Mouse (Mus musculus) spleen, adult 2 months (tissue): ENCODE measurements around the gene Cish. TPM values are rescaled to one million over a fixed set of nuclear protein-coding genes. Genes with fewer than 3 reads are reported as not detected.

ENCODE experiments used
- DNase-seq, 2 experiments: peaks; one replicate each; pipeline versions ENCODE4 v3.0.0 to v3.0.0-alpha.2; 2012 to 2021; ENCODE audit warnings: low spot score in 2 of 2, low read depth in 1 of 2
- H3K27ac ChIP-seq: fragments of 200-500 bp; 2 replicates; pipeline ENCODE4 v1.5.1; 2012; ENCODE audit warnings: low read length, inconsistent platforms; ENCODE audit not compliant: insufficient read depth
- H3K27me3 ChIP-seq: fragments of 200-500 bp; 2 replicates; pipeline ENCODE4 v1.6.1; 2012; ENCODE audit warnings: mild to moderate bottlenecking, moderate library complexity, low read length, inconsistent platforms; ENCODE audit not compliant: control insufficient read depth, insufficient read depth
- H3K36me3 ChIP-seq: fragments of 200-500 bp; 2 replicates; pipeline ENCODE4 v1.6.1; 2012; ENCODE audit warnings: mild to moderate bottlenecking, low read length, inconsistent platforms; ENCODE audit not compliant: control insufficient read depth, insufficient read depth
- H3K4me1 ChIP-seq: fragments of 200-500 bp; 2 replicates; pipeline ENCODE4 v1.6.1; 2011; ENCODE audit warnings: inconsistent platforms; ENCODE audit not compliant: control insufficient read depth, insufficient read depth, insufficient read length
- H3K4me3 ChIP-seq: fragments of 200-500 bp; 2 replicates; pipeline ENCODE4 v1.5.1; 2011; ENCODE audit warnings: mild to moderate bottlenecking, inconsistent platforms; ENCODE audit not compliant: insufficient read depth, insufficient read length; ENCODE audit errors: extremely low read depth
- CTCF ChIP-seq: fragments of 200-500 bp; IDR thresholded peaks from 2 replicates; pipeline ENCODE4 v1.5.1; 2011; ENCODE audit warnings: mild to moderate bottlenecking, inconsistent platforms; ENCODE audit not compliant: insufficient read depth, insufficient read length, insufficient replicate concordance; ENCODE audit errors: extremely low read depth
- POLR2A ChIP-seq: fragments of 200-500 bp; IDR thresholded peaks from 2 replicates; pipeline ENCODE4 v1.6.1; 2011; ENCODE audit warnings: low read depth, low read length, inconsistent platforms
- WGBS: fragments of 180-500 bp; shearing (Covaris S2); methylation state at CpG from one replicate; pipeline ENCODE4 v1.1.7; 2018; 5-methylcytosine and 5-hydroxymethylcytosine counted together
- polyA plus RNA-seq: library from polyadenylated mRNA; depleted of rRNA; stranded (reverse); fragments of >200 nt; gene quantifications from 2 replicates; pipeline ENCODE4 v1.2.3, GENCODE M21; 2012

Gene Cish
- polyA plus RNA-seq, 1 experiment, result 9.3 TPM

- 0 out of 2 replicates have a peak overlapping the region, but pooled peaks have one; percentile 13 for H3K27ac ChIP-seq
- H3K4me3 ChIP-seq, result peak overlapping the region; percentile 78
- DNase-seq, result no peak
- 0 out of 2 replicates have a peak, but pooled peaks cover 3% of the 10 kb centered on the region for H3K4me1 ChIP-seq
- no peaks in the 10 kb centered on the region for H3K36me3 ChIP-seq
- no peaks in the 10 kb centered on the region for H3K27me3 ChIP-seq
- 48% methylated on average over 4 of the region's 4 CpGs for WGBS
- TF ChIP-seq CTCF (no peak), POLR2A (no peak)
These were observed 1.8 kb downstream of the Cish start for GRCm38 (mm10) chr9:107297658-107298057.

- Histone ChIP-seq H3K27me3 (no peaks in the 10 kb centered on the region), H3K27ac (0 out of 2 replicates have a peak overlapping the region, but pooled peaks have one; percentile 13), H3K36me3 (no peaks in the 10 kb centered on the region), H3K4me3 (peak overlapping the region; percentile 78; the same call in 1 of the 2 replicates), H3K4me1 (0 out of 2 replicates have a peak, but pooled peaks cover 3% of the 10 kb centered on the region)
- TF ChIP-seq POLR2A, result no peak
- TF ChIP-seq CTCF, result no peak
- no peak for DNase-seq
- 67% methylated on average over 8 of the region's 8 CpGs for WGBS
These were observed 2.4 kb downstream of the Cish start for GRCm38 (mm10) chr9:107298059-107298780.

DNA sequence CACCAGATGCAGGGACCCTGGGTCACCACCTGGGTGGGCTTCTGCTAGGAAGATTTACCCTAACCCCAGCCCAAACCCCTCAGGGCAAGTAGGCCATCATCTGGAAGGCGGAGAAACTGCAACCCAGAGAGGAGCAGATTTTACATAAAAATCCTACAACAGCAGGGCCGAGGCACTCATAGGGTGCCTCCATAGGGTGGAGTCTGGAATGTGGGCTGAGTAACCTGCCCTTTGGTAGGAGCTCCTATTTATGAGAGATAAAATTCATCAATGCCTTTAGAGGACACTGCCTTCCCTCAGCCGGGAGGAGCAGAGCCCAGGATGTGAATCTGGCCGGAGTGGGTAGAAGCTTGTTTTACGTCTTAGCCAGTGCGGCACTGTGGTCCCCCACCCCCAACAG, 3.0 kb downstream of the Cish start:
- DNase-seq, result no peak
- Histone ChIP-seq H3K27ac (no peak overlapping the region), H3K4me1 (0 out of 2 replicates have a peak, but pooled peaks cover 3% of the 10 kb centered on the region), H3K36me3 (no peaks in the 10 kb centered on the region), H3K27me3 (no peaks in the 10 kb centered on the region), H3K4me3 (peak overlapping the region; percentile 9; the same call in 1 of the 2 replicates)
- TF ChIP-seq CTCF (no peak), POLR2A (no peak)
- WGBS, result 88% methylated on average over 6 of the region's 6 CpGs

DNA sequence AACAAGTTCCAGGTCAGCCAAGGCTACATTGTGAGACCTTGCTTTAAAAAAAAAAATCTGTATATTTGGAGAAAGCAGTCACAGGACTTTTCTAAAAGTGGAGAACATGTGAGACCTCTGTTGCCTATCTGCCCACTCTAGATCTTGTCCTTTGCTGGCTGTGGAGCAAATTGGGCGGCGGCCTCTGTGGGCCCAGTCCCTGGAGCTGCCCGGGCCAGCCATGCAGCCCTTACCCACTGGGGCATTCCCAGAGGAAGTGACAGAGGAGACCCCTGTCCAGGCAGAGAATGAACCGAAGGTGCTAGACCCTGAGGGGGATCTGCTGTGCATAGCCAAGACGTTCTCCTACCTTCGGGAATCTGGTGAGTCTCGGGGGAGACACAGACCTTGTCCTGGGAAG, 4.0 kb downstream of the Cish start:
- H3K27me3 ChIP-seq, result no peaks in the 10 kb centered on the region
- no peak overlapping the region for H3K27ac ChIP-seq
- TF ChIP-seq CTCF (no peak), POLR2A (no peak)
- H3K4me1 ChIP-seq, result 0 out of 2 replicates have a peak, but pooled peaks cover 3% of the 10 kb centered on the region
- H3K36me3 ChIP-seq, result no peaks in the 10 kb centered on the region
- 92% methylated on average over 7 of the region's 7 CpGs for WGBS
- DNase-seq, result no peak
- H3K4me3 ChIP-seq, result no peak overlapping the region

- no peaks in the 10 kb centered on the region for H3K27me3 ChIP-seq
- no peak overlapping the region for H3K4me3 ChIP-seq
- no peak overlapping the region; the same call in 1 of the 2 replicates for H3K27ac ChIP-seq
- no peak for DNase-seq
- H3K4me1 ChIP-seq, result 0 out of 2 replicates have a peak, but pooled peaks cover 3% of the 10 kb centered on the region
- 94% methylated on average over 30 of the region's 30 CpGs for WGBS
- no peaks in the 10 kb centered on the region for H3K36me3 ChIP-seq
- TF ChIP-seq POLR2A (no peak), CTCF (no peak)
These were observed 4.6 kb downstream of the Cish start for GRCm38 (mm10) chr9:107300224-107300973.

GRCm38 (mm10) chr9:107301554-107302331, 5.9 kb downstream of the Cish start:
- Histone ChIP-seq H3K4me1 (no peaks in the 10 kb centered on the region), H3K4me3 (no peak overlapping the region), H3K36me3 (no peaks in the 10 kb centered on the region), H3K27ac (no peak overlapping the region), H3K27me3 (no peaks in the 10 kb centered on the region)
- no peak for TF ChIP-seq POLR2A
- TF ChIP-seq CTCF, result no peak
- DNase-seq, result no peak
- WGBS, result 89% methylated on average over 17 of the region's 17 CpGs
